Mouse (Mus musculus): ENCODE data around the gene Msh6. TPM values are rescaled to one million over a fixed set of nuclear protein-coding genes. Genes with fewer than 3 reads are reported as not detected.
"Not testable (repeated sequence)": the region's sequence is repeated elsewhere in the genome, so short reads cannot be mapped to it uniquely, and the experiment has no call there.

Msh6 gene
- total RNA-seq, 2 experiments from 2014 or later = 15.4 to 16.5 TPM

GRCm38 (mm10) chr17:87979696-87980095 lies 4.8 kb downstream of the Msh6 start:
- DNase-seq = not testable (repeated sequence)

GRCm38 (mm10) chr17:87982112-87982511 lies 7.2 kb downstream of the Msh6 start:
- DNase-seq = no peak

GRCm38 (mm10) chr17:87983313-87983712 lies 8.5 kb downstream of the Msh6 start:
- no peak for DNase-seq

- no peak for DNase-seq
These were observed 9.8 kb downstream of the Msh6 start for GRCm38 (mm10) chr17:87984440-87985214.

- DNase-seq = no peak
These were observed 11.1 kb downstream of the Msh6 start for GRCm38 (mm10) chr17:87985916-87986315.

GRCm38 (mm10) chr17:87987507-87987906 lies 12.6 kb downstream of the Msh6 start:
- no peak for DNase-seq

GRCm38 (mm10) chr17:87992154-87992553 lies 17.3 kb downstream of the Msh6 start:
- DNase-seq = no peak

GRCm38 (mm10) chr17:87993338-87993737 lies 18.5 kb downstream of the Msh6 start:
- no peak for DNase-seq

GRCm38 (mm10) chr17:87997808-87998207 lies 22.9 kb downstream of the Msh6 start:
- DNase-seq = no peak

GRCm38 (mm10) chr17:88004892-88005291 lies 30.0 kb downstream of the Msh6 start:
- DNase-seq = no peak

GRCm38 (mm10) chr17:88006956-88007355 lies 32.1 kb downstream of the Msh6 start:
- DNase-seq = no peak

- no peak for DNase-seq
These were observed 39.6 kb downstream of the Msh6 start for GRCm38 (mm10) chr17:88014456-88014855.

- DNase-seq = not testable (repeated sequence)
These were observed 41.2 kb downstream of the Msh6 start for GRCm38 (mm10) chr17:88016027-88016426.

- no peak for DNase-seq
These were observed 49.1 kb downstream of the Msh6 start for GRCm38 (mm10) chr17:88023924-88024323.

- peak; percentile 11 to 62 for DNase-seq
These were observed 50.4 kb downstream of the Msh6 start for GRCm38 (mm10) chr17:88025227-88025626.

GRCm38 (mm10) chr17:88029194-88029970 lies 54.5 kb downstream of the Msh6 start:
- no peak for DNase-seq

- no peak for DNase-seq
These were observed 56.9 kb downstream of the Msh6 start for GRCm38 (mm10) chr17:88031755-88032154.

- DNase-seq = no peak
These were observed 59.6 kb downstream of the Msh6 start for GRCm38 (mm10) chr17:88034418-88034817.

Other genes starting within 250 kb of the Msh6 start
- under 1 TPM; 0.20 to 0.36 TPM for gene Kcnk12, start 177.1 kb upstream of the Msh6 start, total RNA-seq (2021)
- not detected for gene Rpl36-ps4, start 54.1 kb upstream of the Msh6 start, total RNA-seq (2021)
- 10 to 100 TPM; 58.2 to 63.6 TPM for gene Fbxo11, start 90.2 kb downstream of the Msh6 start, total RNA-seq (2021)